Mouse (Mus musculus) right cerebral cortex, postnatal 14 days (tissue): Measurements from ENCODE around the gene Mpp2.

Source experiments
- DNase-seq: peaks from one replicate; pipeline ENCODE4 v3.0.0; 2022

Mpp2 gene

GRCm38 (mm10) chr11:102070426-102070825 lies 17.9 kb downstream of the Mpp2 start:
- DNase-seq = no peak

GRCm38 (mm10) chr11:102069633-102070032 lies 18.7 kb downstream of the Mpp2 start:
- DNase-seq = no peak

- DNase-seq = no peak
Observed at GRCm38 (mm10) chr11:102068969-102069368, 19.3 kb downstream of the Mpp2 start.

GRCm38 (mm10) chr11:102063076-102063475 lies 25.2 kb downstream of the Mpp2 start:
- no peak for DNase-seq

- DNase-seq = no peak
Observed at GRCm38 (mm10) chr11:102061941-102062473, 26.3 kb downstream of the Mpp2 start.

- DNase-seq = peak; percentile 64
Observed at GRCm38 (mm10) chr11:102061236-102061940, 26.9 kb downstream of the Mpp2 start.

- DNase-seq = peak; percentile 64
Observed at GRCm38 (mm10) chr11:102053847-102054246, 34.5 kb downstream of the Mpp2 start.

- no peak for DNase-seq
Observed at GRCm38 (mm10) chr11:102053183-102053582, 35.1 kb downstream of the Mpp2 start.

- no peak for DNase-seq
Observed at GRCm38 (mm10) chr11:102052697-102053096, 35.6 kb downstream of the Mpp2 start.

GRCm38 (mm10) chr11:102051954-102052353 lies 36.4 kb downstream of the Mpp2 start:
- DNase-seq = no peak

- no peak for DNase-seq
Observed at GRCm38 (mm10) chr11:102051541-102051940, 36.8 kb downstream of the Mpp2 start.

- no peak for DNase-seq
Observed at GRCm38 (mm10) chr11:102049875-102050482, 38.3 kb downstream of the Mpp2 start.

- DNase-seq = no peak
Observed at GRCm38 (mm10) chr11:102046607-102047006, 41.7 kb downstream of the Mpp2 start.

GRCm38 (mm10) chr11:102044691-102045212 lies 43.6 kb downstream of the Mpp2 start:
- no peak for DNase-seq

GRCm38 (mm10) chr11:102043381-102043780 lies 44.9 kb downstream of the Mpp2 start:
- DNase-seq = no peak

GRCm38 (mm10) chr11:102042971-102043370 lies 45.3 kb downstream of the Mpp2 start:
- no peak for DNase-seq

- no peak for DNase-seq
Observed at GRCm38 (mm10) chr11:102041350-102041949, 46.9 kb downstream of the Mpp2 start, which contains the start of gene Cd300lg. Gene Cd300lg (plus strand): TSS chr11:102041509.

GRCm38 (mm10) chr11:102040646-102041045 lies 47.7 kb downstream of the Mpp2 start:
- DNase-seq = no peak

GRCm38 (mm10) chr11:102040138-102040524 lies 48.2 kb downstream of the Mpp2 start:
- DNase-seq = peak; percentile 82

GRCm38 (mm10) chr11:102039487-102040137 lies 48.7 kb downstream of the Mpp2 start:
- no peak for DNase-seq

GRCm38 (mm10) chr11:102037789-102038188 lies 50.5 kb downstream of the Mpp2 start:
- no peak for DNase-seq

GRCm38 (mm10) chr11:102036336-102036735 lies 52.0 kb downstream of the Mpp2 start:
- DNase-seq = no peak

- no peak for DNase-seq
Observed at GRCm38 (mm10) chr11:102035456-102035960, 52.8 kb downstream of the Mpp2 start.
